Mouse (Mus musculus) MEL (cell line): ENCODE measurements around the gene Lrrk1. TPM values are rescaled to one million over a fixed set of nuclear protein-coding genes. Genes with fewer than 3 reads are reported as not detected.

Experiments used
- DNase-seq: peaks from one replicate; pipeline ENCODE4 v3.0.0; 2011; ENCODE audit warnings: low read depth, low spot score
- H3K27ac ChIP-seq: 2 replicates; pipeline ENCODE4 v1.5.1; 2012; ENCODE audit warnings: low read depth, mild to moderate bottlenecking, control low read depth, low read length, moderate library complexity; ENCODE audit not compliant: control insufficient read depth
- H3K27me3 ChIP-seq, 2 experiments: fragments of 150-350 bp in 1 of 2; sonication (generic) in 1 of 2; 2 replicates each; pipeline ENCODE4 v1.6.1; 2012; ENCODE audit warnings: low read length in 2 of 2, mild to moderate bottlenecking in 2 of 2, improper control_type of control experiment in 1 of 2, moderate library complexity in 1 of 2; ENCODE audit not compliant: insufficient read depth in 2 of 2, control insufficient read depth in 1 of 2
- H3K36me3 ChIP-seq, 2 experiments: 2 replicates each; pipeline ENCODE4 v1.6.1; 2012 to 2014; ENCODE audit warnings: low read length in 2 of 2, improper control_type of control experiment in 1 of 2, inconsistent platforms in 1 of 2, mild to moderate bottlenecking in 1 of 2; ENCODE audit not compliant: insufficient read depth in 2 of 2, control insufficient read depth in 1 of 2
- H3K4me1 ChIP-seq, 2 experiments: fragments of 150-350 bp in 1 of 2; sonication (generic) in 1 of 2; 2 replicates each; pipeline ENCODE4 v1.6.1; 2012; ENCODE audit warnings: low read length in 2 of 2, improper control_type of control experiment in 1 of 2, mild to moderate bottlenecking in 1 of 2; ENCODE audit not compliant: insufficient read depth in 2 of 2, control insufficient read depth in 1 of 2
- H3K4me3 ChIP-seq, 2 experiments: fragments of 150-350 bp in 1 of 2; sonication (generic) in 1 of 2; 2 replicates each; pipeline ENCODE4 v1.5.1; 2012; ENCODE audit warnings: low read depth in 2 of 2, low read length in 2 of 2, mild to moderate bottlenecking in 2 of 2, moderate library complexity in 2 of 2, control low read depth in 1 of 2, improper control_type of control experiment in 1 of 2; ENCODE audit not compliant: control insufficient read depth in 1 of 2, insufficient read depth in 1 of 2
- H3K79me2 ChIP-seq: 2 replicates; pipeline ENCODE4 v1.6.1; 2012; ENCODE audit warnings: mild to moderate bottlenecking, low read length, moderate library complexity; ENCODE audit not compliant: control insufficient read depth, poor library complexity, insufficient read depth
- H3K9ac ChIP-seq: 2 replicates; pipeline ENCODE4 v1.6.1; 2012; ENCODE audit warnings: low read depth, mild to moderate bottlenecking, control low read depth, low read length, moderate library complexity; ENCODE audit not compliant: control insufficient read depth, poor library complexity, severe bottlenecking
- H3K9me3 ChIP-seq: fragments of 150-350 bp; sonication (generic); replicated peaks from 2 replicates; pipeline ENCODE4 v1.6.1; 2012; ENCODE audit warnings: mild to moderate bottlenecking, low read length, improper control_type of control experiment, moderate library complexity; ENCODE audit not compliant: insufficient read depth
- CHD1 ChIP-seq: IDR thresholded peaks from 2 replicates; pipeline ENCODE4 v1.6.1; 2012; ENCODE audit warnings: low read depth, mild to moderate bottlenecking, inconsistent platforms, low read length, improper control_type of control experiment
- CHD2 ChIP-seq: IDR thresholded peaks from 2 replicates; pipeline ENCODE4 v1.6.1; 2011; ENCODE audit warnings: low read length, improper control_type of control experiment
- CTCF ChIP-seq, 3 experiments: IDR thresholded peaks in 2 of 3; conservative IDR thresholded peaks in 1 of 3; 2 replicates each; pipeline ENCODE4 v1.5.1; 2011 to 2012; ENCODE audit warnings: low read length in 3 of 3, low read depth in 2 of 3, mild to moderate bottlenecking in 2 of 3, improper control_type of control experiment in 1 of 3, inconsistent platforms in 1 of 3, mixed read lengths in 1 of 3, moderate library complexity in 1 of 3; ENCODE audit not compliant: control insufficient read depth in 1 of 3, insufficient read depth in 1 of 3, poor library complexity in 1 of 3, severe bottlenecking in 1 of 3
- EP300 ChIP-seq, 2 experiments: IDR thresholded peaks; 2 replicates each; pipeline ENCODE4 v1.6.1; 2011; ENCODE audit warnings: improper control_type of control experiment in 2 of 2, low read length in 2 of 2, low read depth in 1 of 2, mild to moderate bottlenecking in 1 of 2
- GABPA ChIP-seq: IDR thresholded peaks from 2 replicates; pipeline ENCODE4 v1.6.1; 2012; ENCODE audit warnings: low read depth, mild to moderate bottlenecking, inconsistent platforms, low read length, improper control_type of control experiment, moderate library complexity
- GATA1 ChIP-seq: IDR thresholded peaks from 2 replicates; pipeline ENCODE4 v1.6.1; 2011; ENCODE audit warnings: low read depth, low read length, improper control_type of control experiment
- HCFC1 ChIP-seq: IDR thresholded peaks from 2 replicates; pipeline ENCODE4 v1.6.1; 2012; ENCODE audit warnings: low read depth, mild to moderate bottlenecking, inconsistent platforms, low read length, improper control_type of control experiment, moderate library complexity
- JUND ChIP-seq: IDR thresholded peaks from 2 replicates; pipeline ENCODE4 v1.6.1; 2011; ENCODE audit warnings: low read depth, mild to moderate bottlenecking, improper control_type of control experiment, low read length
- MAFK ChIP-seq: IDR thresholded peaks from 2 replicates; pipeline ENCODE4 v1.6.1; 2011; ENCODE audit warnings: low read depth, mild to moderate bottlenecking, low read length, improper control_type of control experiment, borderline replicate concordance
- MAX ChIP-seq: IDR thresholded peaks from 2 replicates; pipeline ENCODE4 v1.6.1; 2011; ENCODE audit warnings: low read length, improper control_type of control experiment
- MEF2A ChIP-seq: IDR thresholded peaks from 2 replicates; pipeline ENCODE4 v1.6.1; 2014; ENCODE audit warnings: low read depth, mild to moderate bottlenecking, inconsistent platforms, low read length, improper control_type of control experiment; ENCODE audit not compliant: poor library complexity, insufficient replicate concordance, severe bottlenecking; ENCODE audit errors: extremely low read depth
- MXI1 ChIP-seq: IDR thresholded peaks from 2 replicates; pipeline ENCODE4 v1.6.1; 2011; ENCODE audit warnings: mild to moderate bottlenecking, low read depth, low read length, improper control_type of control experiment
- MYC ChIP-seq: IDR thresholded peaks from 2 replicates; pipeline ENCODE4 v1.6.1; 2011; ENCODE audit warnings: low read depth, mild to moderate bottlenecking, low read length, improper control_type of control experiment, moderate library complexity
- POLR2A ChIP-seq, 2 experiments: IDR thresholded peaks; 2 replicates each; pipeline ENCODE4 v1.6.1; 2011 to 2012; ENCODE audit warnings: low read length in 2 of 2, mild to moderate bottlenecking in 2 of 2, control low read depth in 1 of 2, improper control_type of control experiment in 1 of 2, low read depth in 1 of 2, moderate library complexity in 1 of 2; ENCODE audit not compliant: control insufficient read depth in 1 of 2, insufficient read depth in 1 of 2, poor library complexity in 1 of 2
- POLR2AphosphoS2 ChIP-seq: IDR thresholded peaks from 2 replicates; pipeline ENCODE4 v1.6.1; 2011; ENCODE audit warnings: low read length, improper control_type of control experiment
- RAD21 ChIP-seq: IDR thresholded peaks from 2 replicates; pipeline ENCODE4 v1.6.1; 2011; ENCODE audit warnings: mild to moderate bottlenecking, low read depth, low read length, improper control_type of control experiment
- RCOR1 ChIP-seq: IDR thresholded peaks from 2 replicates; pipeline ENCODE4 v1.6.1; 2012; ENCODE audit warnings: low read depth, mild to moderate bottlenecking, inconsistent platforms, low read length, improper control_type of control experiment
- SIN3A ChIP-seq: IDR thresholded peaks from 2 replicates; pipeline ENCODE4 v1.6.1; 2012; ENCODE audit warnings: low read length, improper control_type of control experiment, inconsistent platforms
- SMC3 ChIP-seq: IDR thresholded peaks from 2 replicates; pipeline ENCODE4 v1.6.1; 2011; ENCODE audit warnings: low read depth, low read length, improper control_type of control experiment
- TBP ChIP-seq: IDR thresholded peaks from 2 replicates; pipeline ENCODE4 v1.8.0; 2011; ENCODE audit warnings: low read depth, low read length, improper control_type of control experiment
- TCF12 ChIP-seq: IDR thresholded peaks from 2 replicates; pipeline ENCODE4 v1.6.1; 2014; ENCODE audit warnings: low read depth, mild to moderate bottlenecking, inconsistent platforms, low read length, improper control_type of control experiment, moderate library complexity
- ZC3H11A ChIP-seq: IDR thresholded peaks from 2 replicates; pipeline ENCODE4 v1.6.1; 2012; ENCODE audit warnings: low read depth, mild to moderate bottlenecking, inconsistent platforms, low read length, improper control_type of control experiment
- ZMIZ1 ChIP-seq: IDR thresholded peaks from 2 replicates; pipeline ENCODE4 v1.6.1; 2012; ENCODE audit warnings: low read depth, mild to moderate bottlenecking, inconsistent platforms, low read length, improper control_type of control experiment, moderate library complexity
- ZNF384 ChIP-seq: IDR thresholded peaks from 2 replicates; pipeline ENCODE4 v1.6.1; 2012; ENCODE audit warnings: low read depth, mild to moderate bottlenecking, inconsistent platforms, low read length, improper control_type of control experiment
- polyA plus RNA-seq, 2 experiments: library from polyadenylated mRNA; stranded (reverse) in 1 of 2; unstranded in 1 of 2; fragments of >175 nt in 1 of 2; fragments of >200 nt in 1 of 2; gene quantifications; 2 replicates each; pipeline versions ENCODE4 v1.2.1 to v1.2.4; 2012; ENCODE audit warnings: low replicate concordance in 2 of 2, low read depth in 1 of 2; ENCODE audit not compliant: insufficient read length in 2 of 2, insufficient read depth in 1 of 2, missing spikeins in 1 of 2
- total RNA-seq: library from RNA; depleted of rRNA; stranded (reverse); fragments of 300-350 nt; gene quantifications from 2 replicates; pipeline ENCODE4 v1.2.3, GENCODE M21; 2012

The Lrrk1 gene
- total and polyA plus RNA-seq, 3 experiments: 9.1 to 19.1 TPM; not detected in 1

- H3K36me3 ChIP-seq: no peaks in the 10 kb centered on the region
- H3K9ac ChIP-seq: no peak overlapping the region
- no peak overlapping the region for H3K4me3 ChIP-seq
- peaks cover 0 to 3% of the 10 kb centered on the region in 2 experiments; a peak in 1 of 4 replicates for H3K4me1 ChIP-seq
- H3K9me3 ChIP-seq: no peaks in the 10 kb centered on the region
- DNase-seq: no peak
- H3K79me2 ChIP-seq: no peaks in the 10 kb centered on the region
- no peak overlapping the region for H3K27ac ChIP-seq
- peaks cover 0 to 3% of the 10 kb centered on the region in 2 experiments; a peak in 3 of 4 replicates for H3K27me3 ChIP-seq
- TF ChIP-seq MXI1 (no peak), MYC (no peak), SMC3 (no peak), MAX (no peak), MAFK (no peak), CTCF (IDR thresholded peaks at IDR 0.05 in 2 of 3, conservative IDR thresholded peaks at IDR 0.05 in 1 of 3; ENCODE audit: control insufficient read depth in 1 of 3, insufficient read depth in 1 of 3, low read depth in 2 of 3, low read length in 3 of 3, poor library complexity in 1 of 3, severe bottlenecking in 1 of 3) (no peak), POLR2A (IDR thresholded peaks at IDR 0.05; ENCODE audit: control insufficient read depth in 1 of 2, insufficient read depth in 1 of 2, low read depth in 1 of 2, low read length in 2 of 2, poor library complexity in 1 of 2) (no peak), ZNF384 (no peak), CHD2 (no peak), ZMIZ1 (no peak), POLR2AphosphoS2 (no peak), RAD21 (no peak), RCOR1 (no peak), JUND (no peak), EP300 (IDR thresholded peaks at IDR 0.05; ENCODE audit: low read depth in 1 of 2, low read length in 2 of 2) (no peak), HCFC1 (no peak), GABPA (no peak), CHD1 (no peak)
Measured at GRCm38 (mm10) chr7:66397288-66397687, 9.1 kb upstream of the Lrrk1 start.

- peak overlapping the region; percentile 89 to 97 for H3K4me3 ChIP-seq
- peaks cover 0 to 11% of the 10 kb centered on the region in 2 experiments; a peak in 2 of 4 replicates for H3K4me1 ChIP-seq
- H3K9ac ChIP-seq: peak overlapping the region; percentile 95
- DNase-seq: peak; percentile 93
- no peak for TF ChIP-seq MEF2A
- TF ChIP-seq POLR2A (IDR thresholded peaks at IDR 0.05; ENCODE audit: control insufficient read depth in 1 of 2, insufficient read depth in 1 of 2, low read depth in 1 of 2, low read length in 2 of 2, poor library complexity in 1 of 2): no peak
- TF ChIP-seq MAX: no peak
- no peak for TF ChIP-seq POLR2AphosphoS2
- TF ChIP-seq MYC: 0 out of 2 replicates have a peak, but pooled peaks have one; percentile 21
- peak; percentile 53; the same call in 1 of the 2 replicates for TF ChIP-seq TBP
- TF ChIP-seq TCF12: 0 out of 2 replicates have a peak, but pooled peaks have one; percentile 5
- peak; percentile 41; the same call in 1 of the 2 replicates for TF ChIP-seq CHD1
- TF ChIP-seq SMC3: peak; percentile 64
- TF ChIP-seq HCFC1: no peak
- peak; percentile 35 for TF ChIP-seq ZC3H11A
- peak; percentile 40 for TF ChIP-seq SIN3A
- peak; percentile 54 for TF ChIP-seq ZNF384
- no peak for TF ChIP-seq GATA1
- TF ChIP-seq RAD21: peak; percentile 59
- TF ChIP-seq MXI1: peak; percentile 69
- peak; percentile 68 to 73 (median 70) for TF ChIP-seq CTCF (IDR thresholded peaks at IDR 0.05 in 2 of 3, conservative IDR thresholded peaks at IDR 0.05 in 1 of 3; ENCODE audit: control insufficient read depth in 1 of 3, insufficient read depth in 1 of 3, low read depth in 2 of 3, low read length in 3 of 3, poor library complexity in 1 of 3, severe bottlenecking in 1 of 3)
- TF ChIP-seq, all 39 proteins: peak for 11
- peaks cover 0 to 3% of the 10 kb centered on the region in 2 experiments; a peak in 2 of 4 replicates for H3K36me3 ChIP-seq
- peaks cover 14% of the 10 kb centered on the region for H3K79me2 ChIP-seq
- no peaks in the 10 kb centered on the region for H3K27me3 ChIP-seq
- peak overlapping the region; percentile 61 for H3K27ac ChIP-seq
- H3K9me3 ChIP-seq: no peaks in the 10 kb centered on the region
Measured at GRCm38 (mm10) chr7:66388621-66389532, 727 bp upstream of the Lrrk1 start.
